9 mouse cellular contexts compared by ENCODE assay signal in the genomic region with DNA sequence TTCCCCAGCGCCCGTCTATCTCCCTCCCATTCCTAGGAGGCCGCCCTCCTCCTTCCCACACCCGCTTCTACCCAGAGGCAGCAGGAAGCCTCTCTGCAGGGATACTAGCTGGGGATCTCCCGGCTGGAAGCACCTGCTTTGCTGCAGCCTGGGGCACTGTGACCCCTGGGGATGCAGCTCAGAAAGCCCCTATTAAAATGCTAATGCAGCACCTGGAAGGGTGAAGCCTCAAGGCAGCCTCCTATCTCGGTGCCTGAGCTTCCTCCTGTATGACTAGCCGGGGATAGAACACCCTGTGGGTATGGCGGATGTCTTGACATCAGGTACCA.
DNase-seq lines count a peak whose midpoint lies in the region; ATAC-seq and TF ChIP-seq lines count a peak whose summit lies in the region.
"Had no signal": no experiment of that assay in that cellular context is flagged by ENCODE, and none has a peak within 500 bp of the region (broad histone marks: within the 10 kb centered on the region; RNA-seq: fewer than 3 reads in every experiment).

No protein-coding gene starts in this region.

- intact Hi-C loops in left cerebral cortex, adult 2 months (cut with DNase I): no loop called here

- no peak for TF ChIP-seq CTCF in left cerebral cortex, adult 2 months (IDR thresholded peaks at IDR 0.05)

- DNase-seq in kidney, postnatal 25 days: no peak
- peak; percentile 42 for DNase-seq in WW6 (ENCODE audit: low read depth, low spot score)
- DNase-seq in hindbrain, embryonic 14.5 days (ENCODE audit: low spot score): no peak
- no peak for DNase-seq in left cerebral cortex, adult 2 months (ENCODE audit: extremely low spot score in 1 of 2, low spot score in 2 of 2)
- DNase-seq in cerebellum, adult 11-12 months: no peak
- DNase-seq: gastrocnemius, postnatal 36 days had no signal

- no peak for ATAC-seq in kidney, embryonic 15.5 days (replicated peaks; ENCODE audit: low FRiP score)
- peak; percentile 24; the same call in 1 of the 2 replicates for ATAC-seq in hindbrain, embryonic 14.5 days (ENCODE audit: low FRiP score)
- ATAC-seq in midbrain, embryonic 12.5 days (ENCODE audit: low FRiP score, low read depth): peak; percentile 34; the same call in 1 of the 2 replicates

- no peaks in the 10 kb centered on the region for H3K36me3 ChIP-seq in kidney, embryonic 15.5 days
- no peaks in the 10 kb centered on the region for H3K36me3 ChIP-seq in hindbrain, embryonic 14.5 days (replicated peaks; ENCODE audit: control insufficient read depth, insufficient read depth)
- no peaks in the 10 kb centered on the region for H3K36me3 ChIP-seq in midbrain, embryonic 12.5 days
- H3K36me3 ChIP-seq: embryonic facial prominence, embryonic 12.5 days had no signal

- H3K27ac ChIP-seq in kidney, embryonic 15.5 days: 0 out of 2 replicates have a peak overlapping the region, but pooled peaks have one; percentile 29
- H3K27ac ChIP-seq in hindbrain, embryonic 14.5 days: no peak overlapping the region
- H3K27ac ChIP-seq in midbrain, embryonic 12.5 days (replicated peaks): no peak overlapping the region
- H3K27ac ChIP-seq in left cerebral cortex, adult 2 months: no peak overlapping the region

- peak overlapping the region; percentile 46 for H3K4me2 ChIP-seq in kidney, embryonic 15.5 days
- 0 out of 2 replicates have a peak overlapping the region, but pooled peaks have one; percentile 21 for H3K4me2 ChIP-seq in hindbrain, embryonic 14.5 days (replicated peaks)
- peak overlapping the region; percentile 37; the same call in 1 of the 2 replicates for H3K4me2 ChIP-seq in midbrain, embryonic 12.5 days (replicated peaks)

- H3K4me1 ChIP-seq in kidney, embryonic 15.5 days: peaks cover 24% of the 10 kb centered on the region
- H3K4me1 ChIP-seq in hindbrain, embryonic 14.5 days (replicated peaks; ENCODE audit: control insufficient read depth, insufficient read depth, low read length): peaks cover 17% of the 10 kb centered on the region
- peaks cover 19% of the 10 kb centered on the region for H3K4me1 ChIP-seq in midbrain, embryonic 12.5 days

- H3K27me3 ChIP-seq in kidney, embryonic 15.5 days: 0 out of 2 replicates have a peak, but pooled peaks cover 5% of the 10 kb centered on the region
- H3K27me3 ChIP-seq in hindbrain, embryonic 14.5 days (ENCODE audit: control insufficient read depth, insufficient read depth, low read length): no peaks in the 10 kb centered on the region
- peaks cover 7% of the 10 kb centered on the region; the same call in 1 of the 2 replicates for H3K27me3 ChIP-seq in midbrain, embryonic 12.5 days
- H3K27me3 ChIP-seq: embryonic facial prominence, embryonic 12.5 days had no signal

- no peak overlapping the region for H3K4me3 ChIP-seq in kidney, embryonic 15.5 days (replicated peaks)
- H3K4me3 ChIP-seq in hindbrain, embryonic 14.5 days (replicated peaks; ENCODE audit: low read length): no peak overlapping the region
- H3K4me3 ChIP-seq in midbrain, embryonic 12.5 days: no peak overlapping the region
- H3K4me3 ChIP-seq in left cerebral cortex, adult 2 months: no peak overlapping the region
- H3K4me3 ChIP-seq: embryonic facial prominence, embryonic 12.5 days had no signal

- 37% methylated on average over 8 of the region's 8 CpGs for WGBS in kidney, embryonic 15.5 days
- 16% methylated on average over 8 of the region's 8 CpGs for WGBS in hindbrain, embryonic 14.5 days
- 20% methylated on average over 8 of the region's 8 CpGs for WGBS in midbrain, embryonic 12.5 days

- no peaks in the 10 kb centered on the region for H3K9me3 ChIP-seq in kidney, embryonic 15.5 days (replicated peaks)
- no peaks in the 10 kb centered on the region for H3K9me3 ChIP-seq in hindbrain, embryonic 14.5 days (ENCODE audit: control insufficient read depth, low read length)
- no peaks in the 10 kb centered on the region for H3K9me3 ChIP-seq in midbrain, embryonic 12.5 days
- H3K9me3 ChIP-seq: embryonic facial prominence, embryonic 12.5 days had no signal

- H3K9ac ChIP-seq in kidney, embryonic 15.5 days: no peak overlapping the region
- no peak overlapping the region for H3K9ac ChIP-seq in hindbrain, embryonic 14.5 days
- H3K9ac ChIP-seq in midbrain, embryonic 12.5 days (replicated peaks): no peak overlapping the region
